Mouse (Mus musculus) ES-E14 (cell line): ENCODE measurements around the gene Vmo1. TPM values are rescaled to one million over a fixed set of nuclear protein-coding genes. Genes with fewer than 3 reads are reported as not detected.

Source experiments
- DNase-seq: peaks from one replicate; pipeline ENCODE4 v3.0.0-alpha.2; 2013; ENCODE audit warnings: low read depth, low spot score
- H3K27ac ChIP-seq: 2 replicates; pipeline ENCODE4 v1.5.1; 2012; ENCODE audit warnings: low read depth, mild to moderate bottlenecking, low read length, moderate library complexity, mixed read lengths; ENCODE audit not compliant: poor library complexity, insufficient read depth, severe bottlenecking
- H3K36me3 ChIP-seq: 2 replicates; pipeline ENCODE4 v1.6.1; 2012; ENCODE audit warnings: mild to moderate bottlenecking, low read length, moderate library complexity, mixed read lengths; ENCODE audit not compliant: control insufficient read depth, poor library complexity, insufficient read depth, severe bottlenecking
- H3K4me1 ChIP-seq, 2 experiments: fragments of 150-350 bp in 1 of 2; sonication (generic) in 1 of 2; 2 replicates each; pipeline ENCODE4 v1.6.1; 2012; ENCODE audit warnings: low read length in 2 of 2, mild to moderate bottlenecking in 1 of 2, mixed read lengths in 1 of 2; ENCODE audit not compliant: control insufficient read depth in 2 of 2, insufficient read depth in 2 of 2, poor library complexity in 1 of 2
- H3K4me3 ChIP-seq, 2 experiments: fragments of 150-350 bp in 1 of 2; sonication (generic) in 1 of 2; 2 replicates each; pipeline ENCODE4 v1.5.1; 2012; ENCODE audit warnings: low read length in 2 of 2, low read depth in 1 of 2, mild to moderate bottlenecking in 1 of 2, mixed read lengths in 1 of 2; ENCODE audit not compliant: insufficient read depth in 1 of 2, poor library complexity in 1 of 2, severe bottlenecking in 1 of 2
- H3K9ac ChIP-seq: 2 replicates; pipeline ENCODE4 v1.6.1; 2012; ENCODE audit warnings: low read depth, mild to moderate bottlenecking, low read length, mixed read lengths; ENCODE audit not compliant: poor library complexity, insufficient read depth, severe bottlenecking
- H3K9me3 ChIP-seq: fragments of 150-350 bp; sonication (generic); 2 replicates; pipeline ENCODE4 v1.6.1; 2012; ENCODE audit warnings: low read depth, mild to moderate bottlenecking, low read length; ENCODE audit not compliant: control insufficient read depth, insufficient read depth
- CHD2 ChIP-seq: IDR thresholded peaks from 2 replicates; pipeline ENCODE4 v1.6.1; 2014; ENCODE audit warnings: mild to moderate bottlenecking, low read depth, low read length, inconsistent platforms
- HCFC1 ChIP-seq: IDR thresholded peaks from 2 replicates; pipeline ENCODE4 v1.6.1; 2012; ENCODE audit warnings: low read length, inconsistent platforms, borderline replicate concordance; ENCODE audit not compliant: insufficient read depth
- MAFK ChIP-seq: IDR thresholded peaks from 2 replicates; pipeline ENCODE4 v1.6.1; 2014; ENCODE audit warnings: mild to moderate bottlenecking, low read depth, low read length, inconsistent platforms; ENCODE audit not compliant: insufficient read depth
- ZC3H11A ChIP-seq: IDR thresholded peaks from 2 replicates; pipeline ENCODE4 v1.6.1; 2012; ENCODE audit warnings: low read depth, mild to moderate bottlenecking, inconsistent platforms, low read length, borderline replicate concordance
- ZNF384 ChIP-seq: IDR thresholded peaks from 2 replicates; pipeline ENCODE4 v1.6.1; 2012; ENCODE audit warnings: low read depth, low read length, inconsistent platforms
- in situ Hi-C, 2 experiments: fragments of 600-800 bp; cut with MboI; formaldehyde crosslinking; loops; one replicate each; pipeline ENCODE4 v1.15.1; 2025; ENCODE audit warnings: low sequenced_read_pairs in 2 of 2, inconsistent platforms in 1 of 2; ENCODE audit not compliant: unreplicated experiment in 2 of 2
- total RNA-seq: library from RNA; depleted of rRNA; stranded (reverse); fragments of 300-350 nt; gene quantifications from 2 replicates; pipeline ENCODE4 v1.2.3, GENCODE M21; 2012

The Vmo1 gene
- total RNA-seq, 1 experiment, result not detected

DNA sequence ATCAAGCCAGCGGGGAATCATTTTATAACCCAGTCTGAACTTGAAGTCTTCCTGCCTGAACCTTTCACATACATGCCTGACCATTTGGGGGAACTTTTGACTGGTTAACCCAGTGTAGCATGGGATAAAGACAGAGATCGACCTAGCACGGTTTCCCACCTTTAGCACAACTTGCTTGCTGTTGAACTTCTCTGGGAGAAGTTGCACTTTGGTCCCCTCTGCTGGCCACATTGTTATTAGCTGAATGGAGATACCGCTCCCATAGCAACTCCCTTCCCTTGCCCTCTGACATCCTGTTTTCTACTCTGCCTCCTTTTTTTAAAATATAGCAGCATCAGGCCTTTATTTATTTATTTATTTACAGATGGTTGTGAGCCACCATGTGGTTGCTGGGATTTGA is 8.0 kb downstream of the Vmo1 start:
- no peak for DNase-seq
- Histone ChIP-seq H3K4me1 (peaks cover 0 to 16% of the 10 kb centered on the region in 2 experiments; a peak in 2 of 4 replicates), H3K36me3 (no peaks in the 10 kb centered on the region), H3K27ac (no peak overlapping the region), H3K9ac (no peak overlapping the region), H3K9me3 (no peaks in the 10 kb centered on the region), H3K4me3 (no peak overlapping the region)
- in situ Hi-C loops, result no loop called here
- no peak for TF ChIP-seq CHD2
- TF ChIP-seq ZNF384, result no peak
- no peak for TF ChIP-seq ZC3H11A
- TF ChIP-seq HCFC1, result no peak
- no peak for TF ChIP-seq MAFK

DNA sequence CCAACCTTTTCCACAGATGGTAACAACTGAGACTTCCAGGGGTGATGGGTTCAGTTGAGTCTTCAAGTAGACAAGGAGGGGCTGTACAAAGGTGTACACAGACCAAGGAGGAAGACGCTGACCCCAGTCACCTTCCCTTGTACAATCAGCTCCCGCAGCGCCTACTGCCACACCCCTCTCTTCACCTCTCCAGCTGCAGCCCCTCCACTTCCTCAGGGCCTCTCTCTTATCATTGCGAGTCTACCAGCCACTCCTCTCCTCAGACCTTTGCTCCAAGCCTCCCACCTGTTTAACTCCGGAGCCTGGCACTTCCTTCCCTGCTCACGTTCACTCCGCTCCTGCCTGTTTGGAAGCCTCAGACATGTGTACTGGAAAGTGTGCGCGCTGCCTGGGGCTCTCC is 9.4 kb downstream of the Vmo1 start, which contains the start of gene Tm4sf5:
Gene Tm4sf5, plus strand, starts transcription at position 275 of the 400 bp plus-strand sequence.
- Histone ChIP-seq H3K9ac (no peak within 1 kb of the TSS), H3K27ac (no peak within 1 kb of the TSS), H3K4me1 (peaks cover 0 to 11% of the 10 kb centered on the region in 2 experiments; a peak in 2 of 4 replicates), H3K9me3 (no peaks in the 10 kb centered on the region), H3K4me3 (no peak within 1 kb of the TSS; a peak in 1 of 4 replicates), H3K36me3 (no peaks in the 10 kb centered on the region)
- in situ Hi-C loops, result loop anchor here in 1 of 2 experiments (5.0 kb wide), 1 partner anchor 88 kb away; no protein-coding TSS in a partner anchor
- DNase-seq, result no peak
- TF ChIP-seq CHD2 (no peak), MAFK (no peak), ZNF384 (no peak), HCFC1 (no peak), ZC3H11A (no peak)

DNA sequence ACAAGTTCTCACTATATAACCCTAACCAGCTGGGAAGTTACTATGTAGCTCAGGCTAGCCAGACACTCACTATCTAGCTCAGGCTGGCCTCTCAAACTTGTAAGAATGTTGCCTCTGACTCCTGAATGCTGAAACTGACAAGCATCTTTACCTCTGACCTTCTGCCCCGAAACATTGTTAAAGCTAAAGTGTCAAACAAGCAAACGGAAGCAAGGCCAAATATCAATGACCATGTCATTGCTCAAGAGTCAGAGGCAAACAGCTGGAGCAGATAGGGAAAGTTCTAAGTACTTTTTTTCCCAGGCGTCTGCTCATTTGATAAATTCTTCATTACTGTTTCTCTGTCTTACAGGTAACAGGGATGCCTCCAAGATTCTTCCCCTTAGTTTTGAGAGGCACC is 12.4 kb downstream of the Vmo1 start:
- in situ Hi-C loops, result loop anchor here in 1 of 2 experiments (5.0 kb wide), 1 partner anchor 85 kb away; no protein-coding TSS in a partner anchor
- no peak for TF ChIP-seq CHD2
- TF ChIP-seq ZNF384, result no peak
- no peak for TF ChIP-seq MAFK
- TF ChIP-seq ZC3H11A, result no peak
- no peak for TF ChIP-seq HCFC1
- Histone ChIP-seq H3K9ac (no peak overlapping the region), H3K27ac (no peak overlapping the region), H3K4me3 (no peak overlapping the region), H3K9me3 (no peaks in the 10 kb centered on the region), H3K4me1 (peaks cover 0 to 9% of the 10 kb centered on the region in 2 experiments; a peak in 2 of 4 replicates), H3K36me3 (no peaks in the 10 kb centered on the region)
- no peak for DNase-seq

- no peaks in the 10 kb centered on the region for H3K36me3 ChIP-seq
- in situ Hi-C loops, result loop anchor here in 1 of 2 experiments (5.0 kb wide), 1 partner anchor 83 kb away; no protein-coding TSS in a partner anchor
- no peaks in the 10 kb centered on the region for H3K9me3 ChIP-seq
- DNase-seq, result no peak
- TF ChIP-seq HCFC1, result no peak
- TF ChIP-seq CHD2, result no peak
- TF ChIP-seq MAFK, result no peak
- TF ChIP-seq ZNF384, result no peak
- TF ChIP-seq ZC3H11A, result no peak
- H3K4me1 ChIP-seq, result peaks cover 0 to 9% of the 10 kb centered on the region in 2 experiments; a peak in 2 of 4 replicates
- no peak overlapping the region for H3K27ac ChIP-seq
- H3K4me3 ChIP-seq, result no peak overlapping the region
- H3K9ac ChIP-seq, result no peak overlapping the region
Observed at GRCm38 (mm10) chr11:70500476-70500812, 14.0 kb downstream of the Vmo1 start.
